In genomic region chr10:6032469-6032868, GRCm38 (mm10) we compare ENCODE assay signal across 7 mouse cellular contexts.
"Had no signal": no experiment of that assay in that cellular context is flagged by ENCODE, and none has a peak within 500 bp of the region (broad histone marks: within the 10 kb centered on the region; RNA-seq: fewer than 3 reads in every experiment).

No protein-coding gene starts in this region.

- DNase-seq: lung, adult 18-20 months; lung, embryonic 14.5 days; lung, postnatal 10 days; right cerebral cortex, postnatal 14 days; thymus, adult 2 months; thymus, postnatal 25 days; thymus, postnatal 4 days had no signal
